Mouse (Mus musculus) heart, postnatal 25 days (tissue): Measurements from ENCODE around the gene Vmn1r67. TPM values are rescaled to one million over a fixed set of nuclear protein-coding genes. Genes with fewer than 3 reads are reported as not detected.

Experiments used
- DNase-seq: peaks from one replicate; pipeline ENCODE4 v3.0.0; 2022; ENCODE audit warnings: low spot score
- intact Hi-C: fragments of 180-260 bp; cut with DNase I; formaldehyde crosslinking; loops from one replicate; pipeline ENCODE4 v1.15.1; 2025
- total RNA-seq, 2 experiments: library from RNA; stranded (reverse); gene quantifications; 2 replicates each; pipeline ENCODE4 v1.2.3; 2021

Gene Vmn1r67
- not detected for total RNA-seq

GRCm38 (mm10) chr7:10443031-10443430, at the start of gene Vmn1r67:
Gene Vmn1r67 (plus strand): TSS chr7:10443331.
- no peak for DNase-seq
- intact Hi-C loops: no loop called here

- DNase-seq: no peak
- intact Hi-C loops: no loop called here
These were observed 15.0 kb downstream of the Vmn1r67 start for GRCm38 (mm10) chr7:10458166-10458565.

- intact Hi-C loops: no loop called here
- no peak for DNase-seq
These were observed 36.7 kb downstream of the Vmn1r67 start for GRCm38 (mm10) chr7:10479813-10480212.

GRCm38 (mm10) chr7:10480588-10481233, 37.6 kb downstream of the Vmn1r67 start:
- no peak for DNase-seq
- intact Hi-C loops: no loop called here

- DNase-seq: peak; percentile 19
- intact Hi-C loops: no loop called here
These were observed 51.8 kb downstream of the Vmn1r67 start, which contains the start of gene Zik1 for GRCm38 (mm10) chr7:10494786-10495521. Gene Zik1 (minus strand): TSS chr7:10495394.

- intact Hi-C loops: no loop called here
- no peak for DNase-seq
These were observed 52.4 kb downstream of the Vmn1r67 start for GRCm38 (mm10) chr7:10495578-10495977.

Other genes with a start within 250 kb of the Vmn1r67 start
- not detected for gene Vmn1r66, start 165.3 kb upstream of the Vmn1r67 start, total RNA-seq
- 1 to 10 TPM; 1.8 to 2.1 TPM for gene Zik1, start 52.1 kb downstream of the Vmn1r67 start, total RNA-seq
- not detected for gene Vmn1r68, start 115.2 kb downstream of the Vmn1r67 start, total RNA-seq
- not detected for gene Vmn1r69, start 170.3 kb downstream of the Vmn1r67 start, total RNA-seq
- gene Vmn1r70, start 188.2 kb downstream of the Vmn1r67 start, total RNA-seq: not detected
- gene Nlrp4b, start 244.5 kb downstream of the Vmn1r67 start, total RNA-seq: not detected